Mouse (Mus musculus) cortical plate, adult 2 months (tissue): ENCODE measurements at regions not wholly inside any gene's neighbourhood (a gene's known extent, or its start where the extent isn't known, plus 50 kb on each side); places are given as distances from the start of the nearest gene placed in this dataset.

Source experiments
- CTCF ChIP-seq: fragments of 200-500 bp; IDR thresholded peaks from 2 replicates; pipeline ENCODE4 v1.5.1; 2011; ENCODE audit warnings: mild to moderate bottlenecking, control low read depth, low read length; ENCODE audit not compliant: insufficient read depth; ENCODE audit errors: extremely low read depth
- POLR2A ChIP-seq: fragments of 200-500 bp; IDR thresholded peaks from 2 replicates; pipeline ENCODE4 v1.6.1; 2011; ENCODE audit warnings: mild to moderate bottlenecking, low read length, control low read depth; ENCODE audit not compliant: insufficient read depth; ENCODE audit errors: extremely low read depth

- TF ChIP-seq CTCF (no peak), POLR2A (no peak)
Observed at GRCm38 (mm10) chr3:143919744-143920143, 285.3 kb downstream of the Lmo4 start.
